Mouse (Mus musculus) forebrain, postnatal 0 days (tissue): ENCODE results near the gene Cnot6l. TPM values are rescaled to one million over a fixed set of nuclear protein-coding genes. Genes with fewer than 3 reads are reported as not detected.

ENCODE experiments used
- ATAC-seq: fragments of 200-750 bp; cut with Nextera tagmentation; 2 replicates; pipeline ENCODE4 v1.8.0; 2017; ENCODE audit warnings: mild to moderate bottlenecking, moderate library complexity
- DNase-seq: peaks from one replicate; pipeline ENCODE4 v3.0.0-alpha.2; 2015
- H3K27ac ChIP-seq: fragments of 300-500 bp; sonication (generic); 2 replicates; pipeline ENCODE4 v1.5.1; 2014; ENCODE audit warnings: low read depth, mild to moderate bottlenecking, antibody characterized with exemption, low read length, moderate library complexity, mixed read lengths
- H3K27me3 ChIP-seq: fragments of 300-500 bp; sonication (generic); 2 replicates; pipeline ENCODE4 v1.6.1; 2014; ENCODE audit warnings: mild to moderate bottlenecking, low read length, mixed read lengths; ENCODE audit not compliant: insufficient read depth
- H3K36me3 ChIP-seq: fragments of 300-500 bp; sonication (generic); 2 replicates; pipeline ENCODE4 v1.6.1; 2014; ENCODE audit warnings: mild to moderate bottlenecking, moderate library complexity; ENCODE audit not compliant: insufficient read depth
- H3K4me1 ChIP-seq: fragments of 300-500 bp; sonication (generic); 2 replicates; pipeline ENCODE4 v1.6.1; 2014; ENCODE audit warnings: antibody characterized with exemption; ENCODE audit not compliant: insufficient read depth
- H3K4me2 ChIP-seq: fragments of 300-500 bp; sonication (generic); 2 replicates; pipeline ENCODE4 v1.6.1; 2014; ENCODE audit warnings: low read depth, mild to moderate bottlenecking, moderate library complexity
- H3K4me3 ChIP-seq: fragments of 300-500 bp; sonication (generic); 2 replicates; pipeline ENCODE4 v1.5.1; 2014; ENCODE audit warnings: low read depth, low read length, mixed read lengths
- H3K9ac ChIP-seq: fragments of 300-500 bp; sonication (generic); 2 replicates; pipeline ENCODE4 v1.6.1; 2014; ENCODE audit warnings: mild to moderate bottlenecking
- H3K9me3 ChIP-seq: fragments of 300-500 bp; sonication (generic); 2 replicates; pipeline ENCODE4 v1.6.1; 2016; ENCODE audit warnings: low read length
- CTCF ChIP-seq: sonication (generic); IDR thresholded peaks from 2 replicates; pipeline ENCODE4 v1.5.1; 2016; ENCODE audit warnings: antibody characterized with exemption, control low read depth, low read depth
- WGBS: fragments of 180-500 bp; shearing (Covaris S2); extraction: QIAGEN DNeasy Blood & Tissue Kit; methylation state at CpG from one replicate; pipeline ENCODE4 v1.1.7; 2014; 5-methylcytosine and 5-hydroxymethylcytosine counted together
- polyA plus RNA-seq: library from polyadenylated mRNA; unstranded; fragments of >200 nt; fragmentation: Nextera tagmentation; extraction: Ambion mirVana; gene quantifications from 2 replicates; pipeline ENCODE4 v1.2.1, GENCODE M21; 2015
- total RNA-seq: library from RNA; depleted of rRNA; stranded (reverse); fragments of >200 nt; gene quantifications from 2 replicates; pipeline ENCODE4 v1.2.3, GENCODE M21; 2014

Gene Cnot6l
- total and polyA plus RNA-seq, 2 experiments from 2014 or later = 16.2 to 24.0 TPM

DNA sequence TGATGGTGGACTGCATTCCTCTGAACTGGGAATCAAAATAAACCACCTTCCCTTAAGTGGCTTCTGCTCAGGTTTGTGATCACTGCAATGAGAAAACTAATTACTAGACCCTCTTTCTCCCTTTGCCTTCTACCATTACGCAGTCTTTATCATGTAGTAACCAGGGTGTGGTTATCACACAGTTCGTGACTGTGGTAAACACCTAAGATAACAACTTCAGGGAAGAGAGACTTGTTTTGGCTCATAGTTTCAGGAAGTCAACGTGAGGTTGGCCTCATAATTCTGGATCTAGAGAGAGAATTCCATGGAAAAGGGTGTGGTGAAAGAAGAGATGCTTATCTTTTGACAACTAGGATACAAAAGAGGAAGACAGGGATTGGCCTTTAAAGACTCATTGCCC, 36.3 kb upstream of the Cnot6l start:
- Histone ChIP-seq H3K36me3 (no peaks in the 10 kb centered on the region), H3K4me3 (no peak overlapping the region), H3K4me1 (no peaks in the 10 kb centered on the region), H3K27ac (no peak overlapping the region), H3K9me3 (no peaks in the 10 kb centered on the region), H3K9ac (no peak overlapping the region), H3K27me3 (no peaks in the 10 kb centered on the region), H3K4me2 (no peak overlapping the region)
- no peak for DNase-seq
- TF ChIP-seq CTCF = no peak
- ATAC-seq = no peak
- 77% methylated on average over 3 of the region's 3 CpGs for WGBS

DNA sequence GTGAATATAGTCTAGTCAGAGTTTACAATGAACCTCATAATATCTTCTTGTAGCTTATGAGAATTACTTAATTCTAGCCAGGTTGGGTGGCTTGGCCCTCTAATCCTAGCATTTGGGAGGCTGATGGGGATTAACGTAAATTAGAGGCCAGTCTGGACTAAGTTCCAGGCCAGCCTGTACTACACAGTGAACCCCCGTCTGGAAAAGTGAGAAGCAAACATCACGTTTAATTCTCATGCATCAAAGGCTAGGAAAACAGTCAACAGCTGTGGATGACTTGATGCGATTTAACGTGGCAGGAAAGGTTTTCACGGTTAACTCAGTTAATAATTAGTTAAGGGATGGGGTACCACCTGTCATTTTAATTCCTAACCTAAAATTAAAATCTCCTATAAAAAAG, 34.3 kb upstream of the Cnot6l start:
- DNase-seq = no peak

DNA sequence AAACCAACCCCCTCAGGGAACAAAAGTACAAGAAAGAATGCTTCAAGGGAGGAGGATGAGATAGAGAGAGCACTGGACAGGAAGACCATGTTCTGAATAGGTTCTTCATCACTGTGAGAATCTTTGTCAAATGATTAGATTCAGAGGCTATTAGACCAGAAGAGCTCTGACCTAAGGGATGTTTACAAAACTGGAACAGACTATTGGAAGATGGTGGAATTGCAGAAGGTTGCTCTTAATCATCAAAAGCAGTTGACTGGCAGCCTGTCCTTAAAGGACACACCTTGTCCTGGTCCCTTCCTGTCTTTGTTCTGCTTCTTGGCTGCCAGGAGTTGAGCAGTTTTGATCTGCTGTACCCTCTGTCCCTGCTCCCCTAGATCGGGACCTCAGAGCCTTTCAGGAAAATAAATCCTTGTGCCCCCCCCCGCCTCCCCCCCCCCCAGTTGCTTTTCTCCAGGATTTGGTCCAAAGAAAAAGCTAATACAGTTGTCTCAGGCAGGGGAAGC, 32.6 kb upstream of the Cnot6l start:
- no peaks in the 10 kb centered on the region for H3K9me3 ChIP-seq
- TF ChIP-seq CTCF = no peak
- no peak overlapping the region for H3K4me2 ChIP-seq
- ATAC-seq (no peak), DNase-seq (no peak)
- no peaks in the 10 kb centered on the region for H3K27me3 ChIP-seq
- H3K4me1 ChIP-seq = no peaks in the 10 kb centered on the region
- H3K36me3 ChIP-seq = no peaks in the 10 kb centered on the region
- H3K9ac ChIP-seq = no peak overlapping the region
- H3K27ac ChIP-seq = no peak overlapping the region
- WGBS = 49% methylated on average over 2 of the region's 2 CpGs
- no peak overlapping the region for H3K4me3 ChIP-seq

More for the DNA sequence above, 34.3 kb upstream of the Cnot6l start:
- Histone ChIP-seq H3K27me3 (no peaks in the 10 kb centered on the region), H3K4me1 (no peaks in the 10 kb centered on the region), H3K4me2 (no peak overlapping the region), H3K27ac (no peak overlapping the region), H3K9me3 (no peaks in the 10 kb centered on the region), H3K4me3 (no peak overlapping the region), H3K9ac (no peak overlapping the region), H3K36me3 (no peaks in the 10 kb centered on the region)
- no peak for ATAC-seq
- TF ChIP-seq CTCF = no peak
- WGBS = 50% methylated on average over 6 of the region's 6 CpGs

DNA sequence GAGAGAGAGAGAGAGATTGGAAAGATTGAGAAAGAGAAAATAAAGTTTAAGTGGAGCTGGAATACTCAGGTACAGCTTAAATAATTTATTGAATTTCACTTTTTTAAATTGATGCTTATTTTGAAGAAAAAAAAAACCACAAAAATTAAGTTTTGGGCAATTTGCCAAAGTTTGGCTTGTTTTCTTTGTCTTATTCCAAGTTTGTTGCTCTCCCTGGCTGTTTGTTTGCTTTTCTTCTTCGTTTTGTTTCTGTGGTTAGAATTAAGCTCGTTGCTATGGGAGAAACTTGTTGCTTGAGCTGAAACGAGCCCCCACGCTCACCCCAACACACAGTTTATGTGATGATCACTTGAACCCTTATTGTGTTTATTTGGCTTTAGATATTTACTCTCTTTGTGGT, 27.3 kb upstream of the Cnot6l start:
- no peak for ATAC-seq
- Histone ChIP-seq H3K4me1 (no peaks in the 10 kb centered on the region), H3K9ac (no peak overlapping the region), H3K4me2 (no peak overlapping the region), H3K36me3 (no peaks in the 10 kb centered on the region), H3K9me3 (no peaks in the 10 kb centered on the region), H3K27me3 (no peaks in the 10 kb centered on the region), H3K4me3 (no peak overlapping the region), H3K27ac (no peak overlapping the region)
- no peak for TF ChIP-seq CTCF
- 42% methylated on average over 4 of the region's 4 CpGs for WGBS
- no peak for DNase-seq

DNA sequence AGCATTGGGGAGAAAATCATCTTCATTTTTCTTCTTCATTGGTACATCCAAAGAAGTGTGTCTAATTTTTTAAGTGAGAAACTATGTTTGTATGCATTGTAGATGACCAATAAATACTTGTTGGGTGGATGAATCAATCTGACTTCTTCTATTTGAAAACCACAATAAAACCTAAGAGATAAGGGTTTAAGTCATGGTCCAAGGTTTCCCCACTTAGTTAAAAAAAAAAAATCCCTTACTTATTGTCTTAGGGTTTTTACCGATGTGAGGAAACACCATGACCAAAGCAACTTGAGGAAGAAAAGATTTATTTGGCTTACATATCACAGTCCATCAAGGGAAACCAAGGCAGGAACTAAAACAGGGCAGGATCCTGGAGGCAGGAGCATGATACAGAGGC, 25.8 kb upstream of the Cnot6l start:
- Histone ChIP-seq H3K27ac (no peak overlapping the region), H3K9ac (no peak overlapping the region), H3K4me2 (no peak overlapping the region), H3K4me3 (no peak overlapping the region), H3K9me3 (no peaks in the 10 kb centered on the region), H3K4me1 (no peaks in the 10 kb centered on the region), H3K36me3 (no peaks in the 10 kb centered on the region), H3K27me3 (no peaks in the 10 kb centered on the region)
- ATAC-seq = no peak
- DNase-seq = no peak
- no peak for TF ChIP-seq CTCF
- 96% methylated on average over 1 of the region's 1 CpGs for WGBS

DNA sequence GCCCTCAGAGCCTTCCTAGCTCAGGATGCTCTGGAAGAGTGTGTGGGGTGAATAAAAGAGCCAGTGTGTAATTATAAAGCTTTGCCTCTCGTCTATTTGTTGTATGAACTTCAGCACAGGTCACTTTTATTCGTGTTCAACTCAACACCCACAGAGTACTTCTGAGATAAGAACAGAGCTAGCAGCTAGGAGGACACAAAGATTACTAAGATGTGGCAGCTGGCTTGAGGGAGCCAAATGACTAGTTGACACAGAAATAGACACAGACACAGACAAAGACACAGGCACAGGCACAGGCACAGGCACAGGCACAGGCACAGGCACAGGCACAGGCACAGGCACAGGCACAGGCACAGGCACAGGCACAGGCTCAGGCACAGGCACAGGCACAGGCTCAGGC, 20.0 kb upstream of the Cnot6l start:
- Histone ChIP-seq H3K9me3 (no peaks in the 10 kb centered on the region), H3K4me3 (no peak overlapping the region), H3K9ac (no peak overlapping the region), H3K36me3 (no peaks in the 10 kb centered on the region), H3K27me3 (no peaks in the 10 kb centered on the region), H3K27ac (no peak overlapping the region), H3K4me1 (no peaks in the 10 kb centered on the region), H3K4me2 (no peak overlapping the region)
- 51% methylated on average over 2 of the region's 2 CpGs for WGBS
- TF ChIP-seq CTCF = no peak
- DNase-seq (no peak), ATAC-seq (no peak)

DNA sequence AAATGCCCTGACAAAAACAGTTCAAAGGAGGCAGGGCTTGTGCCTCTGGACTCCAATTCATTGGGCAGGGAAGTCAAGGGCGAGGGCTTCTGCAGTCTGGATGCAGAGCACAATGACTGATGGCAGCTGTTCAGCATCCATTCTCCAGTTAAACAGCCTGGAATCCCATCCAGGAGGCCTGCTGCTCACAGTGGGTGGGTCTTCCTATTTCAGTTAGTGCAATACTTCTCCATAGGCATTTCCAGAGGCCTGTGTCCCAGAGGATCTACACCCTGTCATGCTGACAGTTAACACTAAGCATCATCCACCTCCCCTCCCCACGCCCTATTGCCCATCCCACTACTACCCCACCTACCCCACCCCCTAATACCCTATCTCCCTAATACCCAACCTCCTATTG, 19.2 kb upstream of the Cnot6l start:
- no peaks in the 10 kb centered on the region for H3K27me3 ChIP-seq
- no peak for DNase-seq
- no peaks in the 10 kb centered on the region for H3K36me3 ChIP-seq
- H3K9me3 ChIP-seq = no peaks in the 10 kb centered on the region
- H3K4me3 ChIP-seq = no peak overlapping the region
- no peak overlapping the region for H3K27ac ChIP-seq
- WGBS = 73% methylated on average over 2 of the region's 2 CpGs
- H3K9ac ChIP-seq = no peak overlapping the region
- TF ChIP-seq CTCF = no peak
- H3K4me2 ChIP-seq = no peak overlapping the region
- no peak for ATAC-seq
- no peaks in the 10 kb centered on the region for H3K4me1 ChIP-seq
